Mouse (Mus musculus) limb, embryonic 10.5 days (tissue): Measurements from ENCODE around the gene Egflam. TPM values are rescaled to one million over a fixed set of nuclear protein-coding genes. Genes with fewer than 3 reads are reported as not detected.

Source experiments
- DNase-seq: peaks from one replicate; pipeline ENCODE4 v3.0.0-alpha.2; 2017; ENCODE audit warnings: low spot score
- H3K27ac ChIP-seq: fragments of 300-500 bp; sonication (generic); 2 replicates; pipeline ENCODE4 v1.5.1; 2016; ENCODE audit warnings: mild to moderate bottlenecking
- H3K27me3 ChIP-seq: fragments of 300-500 bp; sonication (generic); 2 replicates; pipeline ENCODE4 v1.6.1; 2016; ENCODE audit warnings: low read depth, mild to moderate bottlenecking; ENCODE audit not compliant: poor library complexity, severe bottlenecking
- H3K36me3 ChIP-seq: fragments of 300-500 bp; sonication (generic); 2 replicates; pipeline ENCODE4 v1.6.1; 2016; ENCODE audit warnings: mild to moderate bottlenecking, moderate library complexity
- H3K4me1 ChIP-seq: fragments of 300-500 bp; sonication (generic); 2 replicates; pipeline ENCODE4 v1.6.1; 2016
- H3K4me3 ChIP-seq: fragments of 300-500 bp; sonication (generic); 2 replicates; pipeline ENCODE4 v1.5.1; 2016; ENCODE audit warnings: mild to moderate bottlenecking, moderate library complexity
- H3K9me3 ChIP-seq: fragments of 300-500 bp; sonication (generic); replicated peaks from 2 replicates; pipeline ENCODE4 v1.6.1; 2016; ENCODE audit warnings: mild to moderate bottlenecking
- WGBS: fragments of 180-500 bp; shearing (Covaris S2); methylation state at CpG from one replicate; pipeline ENCODE4 v1.1.7; 2016; 5-methylcytosine and 5-hydroxymethylcytosine counted together
- polyA plus RNA-seq: library from polyadenylated mRNA; unstranded; fragments of >200 nt; fragmentation: Nextera tagmentation; extraction: Ambion mirVana; gene quantifications from 2 replicates; pipeline ENCODE4 v1.2.1, GENCODE M21; 2016

Egflam gene
- polyA plus RNA-seq, 1 experiment from 2014 or later: 11.4 TPM

DNA sequence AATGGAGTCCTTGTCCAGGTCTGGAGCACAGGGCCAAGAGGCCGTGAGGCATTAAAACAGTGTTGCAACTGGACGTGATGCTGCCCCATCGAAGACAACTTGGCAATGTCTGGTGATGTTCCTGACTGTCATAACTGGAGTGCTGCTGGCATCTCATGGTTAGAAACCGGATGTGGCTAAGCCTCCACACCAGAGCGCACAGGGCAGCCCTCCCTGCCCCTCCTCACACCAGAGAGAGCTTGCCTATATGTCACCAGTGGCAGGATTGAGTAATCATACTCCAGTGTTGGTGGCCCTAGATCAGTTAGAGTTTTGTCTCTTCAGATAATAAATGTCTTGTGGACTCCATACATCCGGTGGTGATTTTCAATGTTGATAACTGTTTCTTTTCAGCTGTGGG, 210.5 kb downstream of the Egflam start:
- H3K4me1 ChIP-seq: no peaks in the 10 kb centered on the region; the same call in none of the 2 replicates
- H3K9me3 ChIP-seq: no peaks in the 10 kb centered on the region
- H3K36me3 ChIP-seq: peaks cover 68% of the 10 kb centered on the region
- WGBS: 92% methylated on average over 6 of the region's 6 CpGs
- no peak for DNase-seq
- no peak overlapping the region for H3K4me3 ChIP-seq
- H3K27me3 ChIP-seq: no peaks in the 10 kb centered on the region
- H3K27ac ChIP-seq: no peak overlapping the region

- no peaks in the 10 kb centered on the region for H3K4me1 ChIP-seq
- 77% methylated on average over 6 of the region's 6 CpGs for WGBS
- H3K4me3 ChIP-seq: no peak overlapping the region
- DNase-seq: no peak
- peaks cover 47% of the 10 kb centered on the region for H3K36me3 ChIP-seq
- no peak overlapping the region for H3K27ac ChIP-seq
- no peaks in the 10 kb centered on the region for H3K27me3 ChIP-seq
- no peaks in the 10 kb centered on the region for H3K9me3 ChIP-seq
These were observed 217.6 kb downstream of the Egflam start for GRCm38 (mm10) chr15:7180576-7180975.

GRCm38 (mm10) chr15:7173776-7174175, 224.4 kb downstream of the Egflam start:
- H3K27me3 ChIP-seq: no peaks in the 10 kb centered on the region
- H3K4me3 ChIP-seq: no peak overlapping the region
- H3K9me3 ChIP-seq: no peaks in the 10 kb centered on the region
- H3K27ac ChIP-seq: no peak overlapping the region
- no peak for DNase-seq
- WGBS: 91% methylated on average over 8 of the region's 8 CpGs
- H3K36me3 ChIP-seq: peaks cover 24% of the 10 kb centered on the region
- no peaks in the 10 kb centered on the region for H3K4me1 ChIP-seq

DNA sequence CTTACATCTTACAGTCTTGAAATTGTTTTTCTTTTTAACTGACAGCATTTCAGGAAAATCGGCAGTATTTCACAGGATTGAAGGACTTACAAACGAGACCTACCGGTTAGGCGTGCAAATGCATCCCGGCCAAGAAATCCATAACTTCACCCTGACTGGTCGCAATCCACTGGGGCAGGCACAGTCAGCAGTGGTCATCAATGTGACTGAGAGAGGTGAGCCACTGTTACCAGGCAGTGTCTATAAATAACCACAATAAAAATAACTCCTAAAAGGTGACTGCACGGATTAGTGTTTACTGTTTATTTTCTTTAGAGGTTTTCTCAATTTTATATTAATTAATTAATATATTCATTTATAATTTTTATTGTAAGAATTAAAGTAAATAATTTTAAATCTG, 224.8 kb downstream of the Egflam start:
- WGBS: 88% methylated on average over 7 of the region's 7 CpGs
- peaks cover 26% of the 10 kb centered on the region for H3K36me3 ChIP-seq
- no peaks in the 10 kb centered on the region for H3K27me3 ChIP-seq
- no peaks in the 10 kb centered on the region for H3K9me3 ChIP-seq
- DNase-seq: no peak
- no peaks in the 10 kb centered on the region for H3K4me1 ChIP-seq
- no peak overlapping the region for H3K27ac ChIP-seq
- H3K4me3 ChIP-seq: no peak overlapping the region

GRCm38 (mm10) chr15:7172875-7173274, 225.3 kb downstream of the Egflam start:
- Histone ChIP-seq H3K9me3 (no peaks in the 10 kb centered on the region), H3K27me3 (no peaks in the 10 kb centered on the region), H3K27ac (no peak overlapping the region), H3K4me1 (peaks cover 1% of the 10 kb centered on the region), H3K4me3 (no peak overlapping the region), H3K36me3 (peaks cover 27% of the 10 kb centered on the region)
- no peak for DNase-seq
- WGBS: 86% methylated on average over 2 of the region's 2 CpGs

DNA sequence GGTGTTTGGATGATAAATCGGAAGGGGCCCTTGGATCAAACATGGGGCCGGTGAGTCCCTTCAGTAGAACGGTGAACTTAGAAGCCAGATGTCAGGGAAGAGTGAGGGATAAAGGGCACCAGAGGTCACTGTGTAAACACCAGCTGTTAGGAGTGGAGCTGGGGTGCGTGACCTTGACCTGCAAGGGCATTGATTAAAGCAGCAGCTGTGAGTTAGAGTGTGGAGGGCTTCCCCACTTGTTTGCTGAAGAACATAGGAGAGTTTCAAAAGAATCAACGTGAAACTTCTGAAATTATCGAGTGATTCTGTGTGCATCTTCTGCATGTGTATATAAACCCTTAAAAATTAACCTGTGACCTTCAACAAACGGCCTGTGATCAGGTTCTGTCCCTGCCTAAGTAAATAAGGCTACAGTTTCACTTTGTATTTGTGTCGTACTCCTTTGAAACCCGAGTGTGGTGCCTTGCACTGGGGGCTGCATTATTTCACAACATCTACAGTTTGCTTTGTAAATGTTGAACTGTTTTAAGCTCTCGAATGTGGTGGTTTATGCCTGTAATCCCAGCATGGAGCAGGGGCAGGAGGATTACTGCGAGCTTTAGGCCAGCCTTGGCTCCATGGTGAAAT, 230.2 kb downstream of the Egflam start:
- H3K9me3 ChIP-seq: no peaks in the 10 kb centered on the region
- no peak for DNase-seq
- no peak overlapping the region for H3K4me3 ChIP-seq
- peaks cover 19% of the 10 kb centered on the region for H3K4me1 ChIP-seq
- peaks cover 42% of the 10 kb centered on the region for H3K36me3 ChIP-seq
- WGBS: 43% methylated on average over 11 of the region's 11 CpGs
- no peaks in the 10 kb centered on the region for H3K27me3 ChIP-seq
- H3K27ac ChIP-seq: 0 out of 2 replicates have a peak overlapping the region, but pooled peaks have one; percentile 28

- no peak for DNase-seq
- peaks cover 19% of the 10 kb centered on the region for H3K4me1 ChIP-seq
- H3K27ac ChIP-seq: no peak overlapping the region
- H3K36me3 ChIP-seq: peaks cover 46% of the 10 kb centered on the region
- 84% methylated on average over 10 of the region's 10 CpGs for WGBS
- H3K4me3 ChIP-seq: no peak overlapping the region
- H3K9me3 ChIP-seq: no peaks in the 10 kb centered on the region
- H3K27me3 ChIP-seq: no peaks in the 10 kb centered on the region
These were observed 230.8 kb downstream of the Egflam start for GRCm38 (mm10) chr15:7167238-7167905.

- Histone ChIP-seq H3K27ac (no peak overlapping the region), H3K4me1 (peaks cover 19% of the 10 kb centered on the region), H3K27me3 (no peaks in the 10 kb centered on the region), H3K36me3 (peaks cover 47% of the 10 kb centered on the region), H3K4me3 (no peak overlapping the region), H3K9me3 (no peaks in the 10 kb centered on the region)
- no peak for DNase-seq
- 95% methylated on average over 9 of the region's 9 CpGs for WGBS
These were observed 231.5 kb downstream of the Egflam start for GRCm38 (mm10) chr15:7166735-7167134.

DNA sequence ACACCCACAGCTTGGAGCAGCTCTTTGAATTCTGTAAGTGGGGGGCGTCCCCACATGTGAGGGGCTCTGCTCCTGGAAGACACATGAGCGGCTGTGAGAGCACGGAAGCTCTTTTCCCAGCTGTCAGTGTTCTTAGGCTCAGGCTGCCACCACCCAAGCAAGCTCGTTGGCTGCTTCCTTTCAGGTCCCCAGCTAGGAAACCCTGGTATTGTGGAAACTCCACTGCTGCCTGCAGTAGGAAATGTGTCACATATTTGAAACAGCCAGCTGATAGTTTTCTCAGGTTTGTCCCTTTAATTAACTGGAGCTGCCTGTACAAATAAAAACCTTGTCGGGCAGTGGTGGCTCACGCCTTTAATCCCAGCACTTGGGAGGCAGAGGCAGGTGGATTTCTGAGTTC, 234.3 kb downstream of the Egflam start:
- H3K9me3 ChIP-seq: no peaks in the 10 kb centered on the region
- WGBS: 80% methylated on average over 6 of the region's 6 CpGs
- H3K27ac ChIP-seq: no peak overlapping the region
- H3K4me1 ChIP-seq: peaks cover 19% of the 10 kb centered on the region
- DNase-seq: no peak
- peaks cover 53% of the 10 kb centered on the region for H3K36me3 ChIP-seq
- no peaks in the 10 kb centered on the region for H3K27me3 ChIP-seq
- H3K4me3 ChIP-seq: no peak overlapping the region

GRCm38 (mm10) chr15:7160321-7160720, 237.9 kb downstream of the Egflam start:
- Histone ChIP-seq H3K4me3 (no peak overlapping the region), H3K4me1 (0 out of 2 replicates have a peak, but pooled peaks cover 5% of the 10 kb centered on the region), H3K9me3 (no peaks in the 10 kb centered on the region), H3K27ac (no peak overlapping the region), H3K36me3 (peaks cover 56% of the 10 kb centered on the region), H3K27me3 (no peaks in the 10 kb centered on the region)
- DNase-seq: no peak
- WGBS: 91% methylated on average over 8 of the region's 8 CpGs

GRCm38 (mm10) chr15:7159869-7160268, 238.3 kb downstream of the Egflam start:
- no peak overlapping the region for H3K4me3 ChIP-seq

DNA sequence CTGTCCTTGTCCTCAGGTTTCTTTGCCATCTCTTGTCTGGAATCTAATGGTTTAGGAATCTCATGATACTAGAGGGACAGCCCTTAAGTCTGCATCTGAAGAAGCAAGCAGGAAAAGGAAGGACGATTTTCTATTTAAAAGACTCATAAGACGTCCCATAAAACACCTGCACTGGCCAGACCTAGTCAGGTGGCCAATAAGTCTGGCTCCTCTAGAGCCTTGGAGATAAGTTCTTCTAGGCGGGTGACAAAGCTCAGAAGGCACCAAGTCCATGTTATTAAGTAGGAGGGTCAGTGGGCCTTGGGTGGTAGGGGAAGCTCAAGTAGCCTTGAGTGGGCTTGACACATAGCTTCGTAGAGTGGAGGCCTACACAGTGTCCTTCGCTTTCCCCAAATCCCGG, 240.5 kb downstream of the Egflam start:
- H3K27ac ChIP-seq: no peak overlapping the region
- 89% methylated on average over 6 of the region's 6 CpGs for WGBS
- DNase-seq: no peak
- no peak overlapping the region for H3K4me3 ChIP-seq
- H3K9me3 ChIP-seq: no peaks in the 10 kb centered on the region
- H3K4me1 ChIP-seq: no peaks in the 10 kb centered on the region
- no peaks in the 10 kb centered on the region for H3K27me3 ChIP-seq
- peaks cover 44% of the 10 kb centered on the region for H3K36me3 ChIP-seq

More at GRCm38 (mm10) chr15:7159869-7160268, 238.3 kb downstream of the Egflam start:
- 0 out of 2 replicates have a peak, but pooled peaks cover 5% of the 10 kb centered on the region for H3K4me1 ChIP-seq
- no peak overlapping the region for H3K27ac ChIP-seq
- WGBS: 93% methylated on average over 9 of the region's 9 CpGs
- H3K36me3 ChIP-seq: peaks cover 54% of the 10 kb centered on the region
- DNase-seq: no peak
- H3K27me3 ChIP-seq: no peaks in the 10 kb centered on the region
- H3K9me3 ChIP-seq: no peaks in the 10 kb centered on the region
